Mouse (Mus musculus) hindbrain, embryonic 11.5 days (tissue): ENCODE measurements around the gene Hoxa5. TPM values are rescaled to one million over a fixed set of nuclear protein-coding genes. Genes with fewer than 3 reads are reported as not detected.
A peak's percentile ranks its signal among the peaks of the same experiment; 100 is the strongest.

Source experiments
- ATAC-seq: fragments of 200-750 bp; cut with Nextera tagmentation; 2 replicates; pipeline ENCODE4 v1.8.0; 2017; ENCODE audit warnings: mild to moderate bottlenecking, moderate TSS enrichment, moderate library complexity; ENCODE audit not compliant: low FRiP score
- DNase-seq: peaks from one replicate; pipeline ENCODE4 v3.0.0-alpha.2; 2015; ENCODE audit warnings: low spot score
- H3K27ac ChIP-seq: fragments of 300-500 bp; sonication (generic); 2 replicates; pipeline ENCODE4 v1.5.1; 2014; ENCODE audit warnings: mild to moderate bottlenecking, low read depth, low read length
- H3K27me3 ChIP-seq: fragments of 300-500 bp; sonication (generic); 2 replicates; pipeline ENCODE4 v1.6.1; 2014; ENCODE audit warnings: mild to moderate bottlenecking, low read length, moderate library complexity, mixed read lengths; ENCODE audit not compliant: control insufficient read depth, insufficient read depth
- H3K36me3 ChIP-seq: fragments of 300-500 bp; sonication (generic); 2 replicates; pipeline ENCODE4 v1.6.1; 2014; ENCODE audit warnings: mild to moderate bottlenecking, low read length, moderate library complexity, mixed read lengths; ENCODE audit not compliant: control insufficient read depth, insufficient read depth
- H3K4me1 ChIP-seq: fragments of 300-500 bp; sonication (generic); replicated peaks from 2 replicates; pipeline ENCODE4 v1.6.1; 2014; ENCODE audit warnings: low read length, mixed read lengths; ENCODE audit not compliant: control insufficient read depth, insufficient read depth
- H3K4me2 ChIP-seq: fragments of 300-500 bp; sonication (generic); replicated peaks from 2 replicates; pipeline ENCODE4 v1.6.1; 2014; ENCODE audit warnings: mild to moderate bottlenecking, low read depth, low read length
- H3K4me3 ChIP-seq: fragments of 300-500 bp; sonication (generic); 2 replicates; pipeline ENCODE4 v1.5.1; 2014; ENCODE audit warnings: low read depth, low read length
- H3K9ac ChIP-seq: fragments of 300-500 bp; sonication (generic); 2 replicates; pipeline ENCODE4 v1.6.1; 2014; ENCODE audit warnings: low read depth, low read length
- H3K9me3 ChIP-seq: fragments of 300-500 bp; sonication (generic); 2 replicates; pipeline ENCODE4 v1.6.1; 2016; ENCODE audit warnings: low read length; ENCODE audit not compliant: control insufficient read depth
- WGBS: fragments of 180-500 bp; shearing (Covaris S2); extraction: QIAGEN DNeasy Blood & Tissue Kit; methylation state at CpG from one replicate; pipeline ENCODE4 v1.1.7; 2014; 5-methylcytosine and 5-hydroxymethylcytosine counted together
- polyA plus RNA-seq: library from polyadenylated mRNA; unstranded; fragments of >200 nt; fragmentation: Nextera tagmentation; extraction: Ambion mirVana; gene quantifications from 2 replicates; pipeline ENCODE4 v1.2.1, GENCODE M21; 2014

Gene Hoxa5
- polyA plus RNA-seq, 1 experiment from 2014 or later: 23.8 TPM

- Histone ChIP-seq H3K27ac (peak overlapping the region; percentile 84), H3K9ac (no peak overlapping the region; the same call in 1 of the 2 replicates), H3K36me3 (no peaks in the 10 kb centered on the region), H3K4me2 (peak overlapping the region; percentile 40; the same call in 1 of the 2 replicates), H3K27me3 (peaks cover 85% of the 10 kb centered on the region), H3K4me3 (no peak overlapping the region), H3K9me3 (no peaks in the 10 kb centered on the region), H3K4me1 (peaks cover 2% of the 10 kb centered on the region; the same call in 1 of the 2 replicates)
- WGBS: 17% methylated on average over 1 of the region's 1 CpGs
- no peak for DNase-seq
- ATAC-seq: no peak
Observed at GRCm38 (mm10) chr6:52182793-52183192, 21.6 kb downstream of the Hoxa5 start.

- H3K9me3 ChIP-seq: no peaks in the 10 kb centered on the region
- 0 out of 2 replicates have a peak overlapping the region, but pooled peaks have one; percentile 7 for H3K27ac ChIP-seq
- WGBS: 30% methylated on average over 2 of the region's 2 CpGs
- peaks cover 2% of the 10 kb centered on the region; the same call in 1 of the 2 replicates for H3K4me1 ChIP-seq
- H3K36me3 ChIP-seq: no peaks in the 10 kb centered on the region
- peaks cover 87% of the 10 kb centered on the region for H3K27me3 ChIP-seq
- no peak for DNase-seq
- H3K4me3 ChIP-seq: peak overlapping the region; percentile 10; the same call in 1 of the 2 replicates
- H3K9ac ChIP-seq: no peak overlapping the region
- no peak for ATAC-seq
- peak overlapping the region; percentile 55; the same call in 1 of the 2 replicates for H3K4me2 ChIP-seq
Observed at GRCm38 (mm10) chr6:52182030-52182429, 22.4 kb downstream of the Hoxa5 start.

DNA sequence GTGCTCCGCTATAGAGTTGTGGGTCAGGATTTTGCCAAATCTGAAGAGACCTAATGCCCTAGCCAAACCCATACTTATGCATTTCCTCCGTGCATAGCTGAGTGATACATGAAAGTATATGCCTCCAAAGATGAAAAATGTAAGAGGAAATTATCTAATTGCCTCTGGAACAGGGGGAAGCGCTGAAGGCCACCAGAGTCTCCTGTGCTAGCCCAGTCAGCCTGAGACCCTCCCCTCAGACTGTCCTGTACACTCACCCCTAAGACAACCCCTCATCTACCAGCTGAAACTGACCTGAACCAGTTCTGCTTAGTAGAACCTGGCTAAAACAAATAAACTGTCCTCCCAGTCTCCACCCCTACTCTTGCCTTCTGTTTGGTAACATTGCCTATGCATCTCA, 23.7 kb downstream of the Hoxa5 start:
- Histone ChIP-seq H3K9ac (peak overlapping the region; percentile 97), H3K9me3 (no peaks in the 10 kb centered on the region), H3K4me1 (peaks cover 2% of the 10 kb centered on the region; the same call in 1 of the 2 replicates), H3K27ac (peak overlapping the region; percentile 99), H3K4me2 (peak overlapping the region; percentile 55), H3K27me3 (peaks cover 77% of the 10 kb centered on the region), H3K36me3 (no peaks in the 10 kb centered on the region), H3K4me3 (peak overlapping the region; percentile 76)
- ATAC-seq (no peak), DNase-seq (no peak)
- 11% methylated on average over 3 of the region's 3 CpGs for WGBS

DNA sequence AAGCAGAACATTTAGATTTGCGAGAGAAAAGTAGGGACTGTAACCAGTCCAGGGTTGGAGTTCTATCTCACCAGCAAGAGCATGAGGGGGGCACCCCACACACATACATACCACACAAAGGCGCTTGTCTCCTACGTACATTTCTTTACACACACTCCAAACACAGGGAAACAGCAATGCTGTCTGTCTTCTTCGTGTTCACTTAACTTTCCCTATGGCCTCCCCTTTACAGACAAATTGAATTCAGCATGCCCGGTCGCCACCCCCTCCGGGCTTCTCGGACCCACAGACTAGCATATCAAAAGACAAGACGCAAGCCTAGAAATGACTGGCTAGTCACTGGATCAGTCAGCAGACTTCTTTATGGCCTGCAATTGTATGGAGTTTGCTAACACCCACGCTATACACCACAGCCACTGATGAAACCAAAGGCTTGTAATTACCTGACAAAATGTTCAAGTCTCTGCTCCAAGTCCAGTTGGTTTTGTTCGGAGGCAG, 24.1 kb downstream of the Hoxa5 start:
- DNase-seq: no peak
- Histone ChIP-seq H3K4me3 (peak overlapping the region; percentile 76), H3K9ac (peak overlapping the region; percentile 97), H3K36me3 (no peaks in the 10 kb centered on the region), H3K27me3 (peaks cover 78% of the 10 kb centered on the region), H3K4me2 (peak overlapping the region; percentile 55), H3K27ac (peak overlapping the region; percentile 99), H3K9me3 (no peaks in the 10 kb centered on the region), H3K4me1 (peaks cover 2% of the 10 kb centered on the region; the same call in 1 of the 2 replicates)
- ATAC-seq: no peak
- WGBS: under 1% methylated on average over 11 of the region's 11 CpGs

- ATAC-seq (no peak), DNase-seq (no peak)
- H3K4me3 ChIP-seq: peak overlapping the region; percentile 76
- H3K9ac ChIP-seq: peak overlapping the region; percentile 97
- H3K4me1 ChIP-seq: peaks cover 1% of the 10 kb centered on the region; the same call in 1 of the 2 replicates
- H3K27me3 ChIP-seq: peaks cover 80% of the 10 kb centered on the region
- WGBS: under 1% methylated on average over 10 of the region's 10 CpGs
- no peaks in the 10 kb centered on the region for H3K9me3 ChIP-seq
- H3K36me3 ChIP-seq: no peaks in the 10 kb centered on the region
- peak overlapping the region; percentile 99 for H3K27ac ChIP-seq
- H3K4me2 ChIP-seq: peak overlapping the region; percentile 55
Observed at GRCm38 (mm10) chr6:52179690-52180089, 24.7 kb downstream of the Hoxa5 start.

GRCm38 (mm10) chr6:52178918-52179665, 25.3 kb downstream of the Hoxa5 start:
- no peak for ATAC-seq
- DNase-seq: peak; percentile 58
- Histone ChIP-seq H3K27me3 (peaks cover 74% of the 10 kb centered on the region), H3K9me3 (no peaks in the 10 kb centered on the region), H3K4me2 (peak overlapping the region; percentile 55), H3K27ac (peak overlapping the region; percentile 99), H3K4me3 (peak overlapping the region; percentile 76), H3K9ac (peak overlapping the region; percentile 97), H3K36me3 (no peaks in the 10 kb centered on the region), H3K4me1 (no peaks in the 10 kb centered on the region)
- WGBS: 1% methylated on average over 4 of the region's 4 CpGs

DNA sequence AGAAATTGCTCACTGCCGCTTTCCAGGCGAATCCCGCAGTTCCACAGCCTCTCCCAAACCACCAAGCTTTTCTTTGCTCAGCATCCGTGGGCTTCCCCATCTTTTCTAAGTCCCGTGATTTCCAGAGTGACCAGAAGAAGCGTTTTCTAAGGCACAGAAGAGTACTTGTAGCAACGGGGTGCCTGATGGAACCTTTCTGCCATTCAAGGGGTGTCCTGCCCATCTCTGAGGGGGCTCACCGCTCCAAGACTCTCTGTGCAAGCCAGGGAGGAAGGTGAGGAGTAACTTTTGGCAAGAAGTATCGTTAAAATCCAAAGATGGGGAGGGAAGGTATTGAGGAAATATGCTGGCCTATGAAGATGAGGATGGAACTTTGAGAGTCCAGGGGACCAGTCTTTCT, 26.6 kb downstream of the Hoxa5 start:
- no peak for ATAC-seq
- Histone ChIP-seq H3K9me3 (no peaks in the 10 kb centered on the region), H3K27ac (peak overlapping the region; percentile 99), H3K4me1 (0 out of 2 replicates have a peak, but pooled peaks cover 2% of the 10 kb centered on the region), H3K4me2 (peak overlapping the region; percentile 55), H3K27me3 (peaks cover 71% of the 10 kb centered on the region), H3K9ac (peak overlapping the region; percentile 97), H3K4me3 (peak overlapping the region; percentile 76), H3K36me3 (no peaks in the 10 kb centered on the region)
- 0% methylated on average over 9 of the region's 9 CpGs for WGBS
- peak; percentile 69 for DNase-seq

DNA sequence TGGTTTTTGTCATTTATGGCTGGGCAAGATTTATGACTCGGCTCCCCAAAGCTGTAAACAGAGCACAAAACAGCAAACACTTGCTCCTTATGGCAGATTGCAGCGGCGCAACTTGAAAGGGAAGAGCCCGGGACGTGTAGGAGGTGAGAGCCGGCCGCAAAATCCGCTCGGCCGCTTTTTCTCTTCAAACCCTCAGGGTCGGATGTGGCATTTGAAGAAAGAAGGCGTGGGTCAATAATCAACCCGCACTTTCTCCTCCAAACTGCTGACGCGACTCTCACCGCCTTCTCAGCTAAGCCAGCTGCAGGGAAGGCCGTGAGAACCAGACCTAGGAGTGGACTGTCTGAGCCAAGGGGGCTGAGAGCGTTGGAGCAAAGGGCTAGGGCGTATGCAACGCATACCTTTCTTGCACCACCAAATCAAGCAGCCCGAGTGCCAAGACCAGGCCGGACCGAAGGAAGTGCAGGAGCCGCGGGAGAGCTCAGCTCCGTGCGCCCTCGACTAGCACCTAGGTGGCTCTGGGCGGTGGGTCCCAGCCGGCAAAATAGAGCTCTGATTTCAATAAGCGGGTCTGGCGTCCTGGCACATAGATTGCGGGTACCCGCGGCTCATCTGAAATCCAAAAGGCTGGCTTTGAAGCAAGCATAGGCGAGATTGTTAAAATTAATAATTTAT, 27.2 kb downstream of the Hoxa5 start, which contains the start of gene 5730596B20Rik:
TSS of gene 5730596B20Rik (plus strand) at position 438 of the 675 bp plus-strand sequence.
- whole genome bisulfite sequencing: under 1% methylated on average over 36 of the region's 36 CpGs

More for the DNA sequence above, 27.2 kb downstream of the Hoxa5 start, which contains the start of gene 5730596B20Rik:
- Histone ChIP-seq H3K4me2 (peak within 1 kb of the TSS; percentile 55), H3K9ac (peak within 1 kb of the TSS; percentile 97), H3K27ac (peak within 1 kb of the TSS; percentile 99), H3K27me3 (peaks cover 69% of the 10 kb centered on the region), H3K4me3 (peak within 1 kb of the TSS; percentile 76), H3K4me1 (0 out of 2 replicates have a peak, but pooled peaks cover 3% of the 10 kb centered on the region), H3K9me3 (no peaks in the 10 kb centered on the region), H3K36me3 (no peaks in the 10 kb centered on the region)
- no peak for ATAC-seq
- peak; percentile 76 for DNase-seq
